Mouse (Mus musculus): ENCODE measurements around the gene Evx2.

Evx2 gene

GRCm38 (mm10) chr2:74620368-74620767 lies 39.0 kb downstream of the Evx2 start:
- no peak for DNase-seq (ENCODE audit: low spot score in 2 of 2)

DNA sequence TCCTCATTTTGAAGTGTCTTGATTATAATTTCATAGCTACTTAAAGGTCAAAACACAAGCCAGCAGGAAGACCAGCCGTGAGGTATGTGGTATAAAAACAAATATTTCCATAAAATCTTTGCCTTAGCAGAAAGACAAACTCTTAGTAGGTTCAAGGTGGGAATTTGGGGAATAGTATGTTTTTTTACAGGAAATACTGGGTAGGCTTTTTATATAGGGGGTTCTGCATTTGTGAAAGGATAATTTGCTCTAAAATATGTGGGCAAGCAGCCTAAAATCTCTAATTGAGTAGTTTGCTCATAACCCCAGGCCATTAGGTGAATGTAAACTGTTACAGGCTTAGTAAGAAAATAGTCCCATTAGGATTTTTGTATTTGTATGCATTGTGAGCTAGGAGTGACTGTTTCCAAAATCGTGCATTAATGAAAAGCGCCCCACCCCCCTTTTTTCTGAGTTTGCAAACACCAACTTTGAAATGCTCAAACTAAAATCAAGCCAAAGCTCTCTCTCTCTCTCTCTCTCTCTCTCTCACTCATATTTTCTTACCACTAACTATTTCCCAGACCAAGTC lies 39.6 kb downstream of the Evx2 start:
- no peak for DNase-seq (ENCODE audit: low spot score in 2 of 2)

GRCm38 (mm10) chr2:74617706-74618105 lies 41.7 kb downstream of the Evx2 start:
- no peak for DNase-seq (ENCODE audit: low spot score in 2 of 2)

- DNase-seq (ENCODE audit: low spot score in 2 of 2): no peak
Observed at GRCm38 (mm10) chr2:74611406-74611805, 48.0 kb downstream of the Evx2 start.

DNA sequence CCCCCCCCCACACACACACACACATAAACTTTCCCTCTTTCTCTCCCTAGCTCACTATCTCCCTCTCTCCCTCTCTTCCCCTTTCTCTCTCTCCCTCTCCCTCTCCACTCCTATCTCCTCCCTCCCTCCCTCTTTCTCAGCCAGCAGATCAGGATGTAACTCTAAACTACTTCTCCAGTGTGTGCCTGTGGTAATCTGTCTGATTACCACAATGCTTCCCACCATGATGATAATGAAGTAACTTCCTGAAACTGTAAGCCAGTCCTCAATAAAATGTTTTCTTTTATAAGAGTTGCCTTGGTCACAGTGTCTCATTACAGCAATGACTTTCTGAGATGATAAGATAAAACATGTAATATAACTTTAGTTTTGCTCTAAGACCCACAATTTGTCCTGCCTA lies 50.0 kb downstream of the Evx2 start:
- DNase-seq (ENCODE audit: low spot score in 2 of 2): no peak

DNA sequence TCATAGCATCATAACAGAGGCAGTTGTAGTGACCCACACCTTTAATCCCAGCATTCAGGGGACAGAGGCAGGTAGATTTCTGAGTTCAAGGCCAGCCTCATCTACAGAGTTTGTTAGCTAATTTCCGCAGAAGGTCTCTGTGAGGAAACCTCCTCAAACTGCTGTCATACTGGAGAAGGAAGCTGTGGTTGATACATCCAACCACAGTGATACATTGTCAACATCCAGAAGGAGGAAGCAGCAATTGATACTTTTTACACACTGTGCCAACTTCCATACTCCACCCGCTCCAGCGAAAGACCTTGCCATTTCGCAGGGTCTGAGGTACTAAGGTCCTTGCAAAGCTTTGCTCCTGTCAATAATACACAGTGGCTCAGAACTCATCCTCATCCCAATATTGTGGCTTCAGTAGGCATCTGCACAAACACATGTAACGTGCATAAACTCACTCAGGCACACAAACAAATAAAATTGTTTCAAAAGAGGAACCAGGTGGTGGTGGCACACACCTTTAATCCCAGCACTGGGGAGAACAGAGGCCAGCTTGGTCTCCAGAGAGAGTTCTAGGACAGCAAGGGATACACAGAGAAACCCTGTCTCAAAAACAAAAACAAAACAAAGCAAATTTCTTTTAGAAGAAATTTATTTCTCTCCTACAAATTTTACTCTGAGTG lies 53.1 kb downstream of the Evx2 start:
- DNase-seq (ENCODE audit: low spot score in 2 of 2): no peak

DNA sequence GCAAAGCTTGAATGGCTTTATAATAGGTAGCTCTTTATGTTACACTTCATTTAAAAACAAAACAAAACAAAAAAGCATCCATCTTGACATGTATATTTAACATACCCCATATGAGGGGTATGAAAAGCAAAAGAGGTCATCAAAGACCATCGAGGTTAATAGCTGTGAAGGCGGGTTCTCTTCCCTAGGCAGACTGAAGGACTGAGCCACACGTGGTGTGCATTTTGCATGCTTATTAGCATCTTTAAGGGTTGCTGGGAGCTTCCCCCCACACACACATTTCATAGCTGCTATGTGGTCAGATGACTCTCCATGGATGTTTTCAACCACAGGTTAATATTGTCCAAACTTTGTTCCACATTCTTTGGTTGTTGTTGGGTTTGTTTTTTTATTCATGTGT lies 55.3 kb downstream of the Evx2 start:
- no peak for DNase-seq (ENCODE audit: low spot score in 2 of 2)

Measured in right cerebral cortex, adult 2 months (tissue).